Mouse (Mus musculus): Measurements from ENCODE around the gene Adam34. TPM values are rescaled to one million over a fixed set of nuclear protein-coding genes. Genes with fewer than 3 reads are reported as not detected.

Adam34 gene
- total RNA-seq (2023), result not detected

GRCm38 (mm10) chr8:43709949-43710348, at the start of gene Adam34:
Gene Adam34 (minus strand): TSS chr8:43710049.

GRCm38 (mm10) chr8:43627176-43627575, 82.7 kb downstream of the Adam34 start, which contains the start of gene Gm5346:
Gene Gm5346 (minus strand): TSS chr8:43627276.

Other genes with a start within 250 kb of the Adam34 start
- not detected for gene Adam26b, start 181.9 kb downstream of the Adam34 start, total RNA-seq (2023)
- gene Adam26a, start 133.3 kb downstream of the Adam34 start, total RNA-seq (2023), result not detected
- gene Gm5346, start 82.8 kb downstream of the Adam34 start, total RNA-seq (2023), result not detected